Mouse (Mus musculus) lung, embryonic 14.5 days (tissue): ENCODE data around the gene Stim2. TPM values are rescaled to one million over a fixed set of nuclear protein-coding genes. Genes with fewer than 3 reads are reported as not detected.

Experiments used
- ATAC-seq: fragments of 200-750 bp; cut with Nextera tagmentation; 2 replicates; pipeline ENCODE4 v1.8.0; 2017; ENCODE audit warnings: mild to moderate bottlenecking, moderate TSS enrichment, moderate library complexity; ENCODE audit not compliant: insufficient read depth
- DNase-seq: peaks from one replicate; pipeline ENCODE4 v3.0.0-alpha.2; 2015
- H3K27ac ChIP-seq: fragments of 300-500 bp; sonication (generic); 2 replicates; pipeline ENCODE4 v1.5.1; 2014; ENCODE audit warnings: low read depth, mild to moderate bottlenecking, moderate library complexity
- H3K27me3 ChIP-seq: fragments of 300-500 bp; sonication (generic); 2 replicates; pipeline ENCODE4 v1.6.1; 2014; ENCODE audit warnings: low read length, control low read depth; ENCODE audit not compliant: insufficient read depth
- H3K36me3 ChIP-seq: fragments of 300-500 bp; sonication (generic); 2 replicates; pipeline ENCODE4 v1.6.1; 2014; ENCODE audit warnings: control low read depth; ENCODE audit not compliant: insufficient read depth
- H3K4me1 ChIP-seq: fragments of 300-500 bp; sonication (generic); 2 replicates; pipeline ENCODE4 v1.6.1; 2014; ENCODE audit warnings: antibody characterized with exemption, control low read depth; ENCODE audit not compliant: insufficient read depth
- H3K4me2 ChIP-seq: fragments of 300-500 bp; sonication (generic); 2 replicates; pipeline ENCODE4 v1.6.1; 2014; ENCODE audit warnings: mild to moderate bottlenecking
- H3K4me3 ChIP-seq: fragments of 300-500 bp; sonication (generic); 2 replicates; pipeline ENCODE4 v1.5.1; 2014; ENCODE audit warnings: low read depth, low read length
- H3K9ac ChIP-seq: fragments of 300-500 bp; sonication (generic); 2 replicates; pipeline ENCODE4 v1.6.1; 2014
- H3K9me3 ChIP-seq: fragments of 300-500 bp; sonication (generic); 2 replicates; pipeline ENCODE4 v1.6.1; 2016; ENCODE audit warnings: low read depth, low read length, control low read depth
- CTCF ChIP-seq: IDR thresholded peaks from 2 replicates; pipeline ENCODE4 v1.5.1; 2016; ENCODE audit warnings: antibody characterized with exemption, low read depth
- WGBS: fragments of 180-500 bp; shearing (Covaris S2); extraction: QIAGEN DNeasy Blood & Tissue Kit; methylation state at CpG from one replicate; pipeline ENCODE4 v1.1.7; 2014; 5-methylcytosine and 5-hydroxymethylcytosine counted together
- polyA plus RNA-seq: library from polyadenylated mRNA; unstranded; fragments of >200 nt; fragmentation: Nextera tagmentation; extraction: Ambion mirVana; gene quantifications from 2 replicates; pipeline ENCODE4 v1.2.1, GENCODE M21; 2014

Gene Stim2
- polyA plus RNA-seq, 1 experiment from 2014 or later: 28.2 TPM

- Histone ChIP-seq H3K27ac (no peak overlapping the region), H3K27me3 (no peaks in the 10 kb centered on the region), H3K9me3 (no peaks in the 10 kb centered on the region), H3K4me2 (no peak overlapping the region), H3K4me3 (no peak overlapping the region), H3K36me3 (peaks cover 14% of the 10 kb centered on the region), H3K4me1 (no peaks in the 10 kb centered on the region), H3K9ac (no peak overlapping the region)
- ATAC-seq: no peak
- no peak for TF ChIP-seq CTCF
- no peak for DNase-seq
- 75% methylated on average over 1 of the region's 1 CpGs for WGBS
Measured at GRCm38 (mm10) chr5:54101960-54102359, 103.7 kb downstream of the Stim2 start.

- WGBS: 82% methylated on average over 4 of the region's 4 CpGs
- Histone ChIP-seq H3K4me1 (no peaks in the 10 kb centered on the region), H3K4me3 (no peak overlapping the region), H3K9me3 (no peaks in the 10 kb centered on the region), H3K27ac (no peak overlapping the region), H3K36me3 (peaks cover 19% of the 10 kb centered on the region), H3K9ac (no peak overlapping the region), H3K4me2 (no peak overlapping the region), H3K27me3 (no peaks in the 10 kb centered on the region)
- no peak for TF ChIP-seq CTCF
- ATAC-seq: no peak
- DNase-seq: no peak
Measured at GRCm38 (mm10) chr5:54106669-54107068, 108.4 kb downstream of the Stim2 start.

- no peak for DNase-seq
- H3K4me1 ChIP-seq: no peaks in the 10 kb centered on the region
- no peak for TF ChIP-seq CTCF
- H3K27me3 ChIP-seq: no peaks in the 10 kb centered on the region
- ATAC-seq: no peak
- no peak overlapping the region for H3K4me2 ChIP-seq
- H3K4me3 ChIP-seq: no peak overlapping the region
- no peak overlapping the region for H3K27ac ChIP-seq
- H3K36me3 ChIP-seq: peaks cover 19% of the 10 kb centered on the region
- H3K9ac ChIP-seq: no peak overlapping the region
- no peaks in the 10 kb centered on the region for H3K9me3 ChIP-seq
- 36% methylated on average over 6 of the region's 6 CpGs for WGBS
Measured at GRCm38 (mm10) chr5:54107069-54107468, 108.8 kb downstream of the Stim2 start.

- no peak for ATAC-seq
- H3K4me3 ChIP-seq: no peak overlapping the region
- H3K27ac ChIP-seq: no peak overlapping the region
- no peak for DNase-seq
- TF ChIP-seq CTCF: no peak
- no peaks in the 10 kb centered on the region for H3K9me3 ChIP-seq
- H3K36me3 ChIP-seq: peaks cover 19% of the 10 kb centered on the region
- no peak overlapping the region for H3K9ac ChIP-seq
- no peak overlapping the region for H3K4me2 ChIP-seq
- 80% methylated on average over 5 of the region's 5 CpGs for WGBS
- no peaks in the 10 kb centered on the region for H3K4me1 ChIP-seq
- no peaks in the 10 kb centered on the region for H3K27me3 ChIP-seq
Measured at GRCm38 (mm10) chr5:54109096-54109495, 110.8 kb downstream of the Stim2 start.

- 87% methylated on average over 11 of the region's 11 CpGs for WGBS
- peaks cover 10% of the 10 kb centered on the region; the same call in 1 of the 2 replicates for H3K36me3 ChIP-seq
- no peak for TF ChIP-seq CTCF
- H3K9me3 ChIP-seq: no peaks in the 10 kb centered on the region
- H3K27ac ChIP-seq: no peak overlapping the region
- no peak overlapping the region for H3K9ac ChIP-seq
- no peaks in the 10 kb centered on the region for H3K27me3 ChIP-seq
- no peaks in the 10 kb centered on the region for H3K4me1 ChIP-seq
- ATAC-seq (no peak), DNase-seq (no peak)
- no peak overlapping the region for H3K4me3 ChIP-seq
- H3K4me2 ChIP-seq: no peak overlapping the region
Measured at GRCm38 (mm10) chr5:54110789-54111188, 112.5 kb downstream of the Stim2 start.

- 25% methylated on average over 3 of the region's 3 CpGs for WGBS
- peak; percentile 80 for TF ChIP-seq CTCF
- no peak overlapping the region for H3K27ac ChIP-seq
- H3K4me1 ChIP-seq: no peaks in the 10 kb centered on the region
- ATAC-seq: no peak
- DNase-seq: peak; percentile 88
- no peaks in the 10 kb centered on the region for H3K9me3 ChIP-seq
- no peaks in the 10 kb centered on the region for H3K27me3 ChIP-seq
- H3K36me3 ChIP-seq: peaks cover 18% of the 10 kb centered on the region; the same call in 1 of the 2 replicates
- H3K4me2 ChIP-seq: no peak overlapping the region
- no peak overlapping the region for H3K9ac ChIP-seq
- no peak overlapping the region for H3K4me3 ChIP-seq
Measured at GRCm38 (mm10) chr5:54113284-54113683, 115.0 kb downstream of the Stim2 start.

- 87% methylated on average over 10 of the region's 10 CpGs for WGBS
- ATAC-seq (no peak), DNase-seq (no peak)
- TF ChIP-seq CTCF: no peak
- Histone ChIP-seq H3K4me1 (no peaks in the 10 kb centered on the region), H3K4me2 (no peak overlapping the region), H3K27ac (no peak overlapping the region), H3K36me3 (peaks cover 18% of the 10 kb centered on the region; the same call in 1 of the 2 replicates), H3K9me3 (no peaks in the 10 kb centered on the region), H3K27me3 (no peaks in the 10 kb centered on the region), H3K9ac (no peak overlapping the region), H3K4me3 (no peak overlapping the region)
Measured at GRCm38 (mm10) chr5:54116538-54116937, 118.2 kb downstream of the Stim2 start.
